Mouse (Mus musculus) lung, embryonic 16.5 days (tissue): Measurements from ENCODE around the gene Erbb4. TPM values are rescaled to one million over a fixed set of nuclear protein-coding genes. Genes with fewer than 3 reads are reported as not detected.

Experiments
- ATAC-seq: fragments of 200-750 bp; cut with Nextera tagmentation; 2 replicates; pipeline ENCODE4 v1.8.0; 2017; ENCODE audit warnings: low read depth, mild to moderate bottlenecking, moderate library complexity
- H3K27ac ChIP-seq: fragments of 300-500 bp; sonication (generic); 2 replicates; pipeline ENCODE4 v1.5.1; 2014; ENCODE audit warnings: mild to moderate bottlenecking, control low read depth, low read length
- H3K27me3 ChIP-seq: fragments of 300-500 bp; sonication (generic); 2 replicates; pipeline ENCODE4 v1.6.1; 2014; ENCODE audit warnings: low read depth, low read length, mixed read lengths; ENCODE audit not compliant: control insufficient read depth, insufficient read depth
- H3K36me3 ChIP-seq: fragments of 300-500 bp; sonication (generic); 2 replicates; pipeline ENCODE4 v1.6.1; 2014; ENCODE audit warnings: low read length; ENCODE audit not compliant: control insufficient read depth, insufficient read depth
- H3K4me1 ChIP-seq: fragments of 300-500 bp; sonication (generic); replicated peaks from 2 replicates; pipeline ENCODE4 v1.6.1; 2014; ENCODE audit warnings: low read length, mixed read lengths; ENCODE audit not compliant: control insufficient read depth, insufficient read depth
- H3K4me2 ChIP-seq: fragments of 300-500 bp; sonication (generic); 2 replicates; pipeline ENCODE4 v1.6.1; 2014; ENCODE audit warnings: low read depth, low read length, control low read depth
- H3K4me3 ChIP-seq: fragments of 300-500 bp; sonication (generic); 2 replicates; pipeline ENCODE4 v1.5.1; 2014; ENCODE audit warnings: mild to moderate bottlenecking, low read length, control low read depth
- H3K9ac ChIP-seq: fragments of 300-500 bp; sonication (generic); 2 replicates; pipeline ENCODE4 v1.6.1; 2014; ENCODE audit warnings: low read length, control low read depth
- H3K9me3 ChIP-seq: fragments of 300-500 bp; sonication (generic); 2 replicates; pipeline ENCODE4 v1.6.1; 2016; ENCODE audit warnings: low read length; ENCODE audit not compliant: control insufficient read depth
- WGBS: fragments of 180-500 bp; shearing (Covaris S2); extraction: QIAGEN DNeasy Blood & Tissue Kit; methylation state at CpG from one replicate; pipeline ENCODE4 v1.1.7; 2014; 5-methylcytosine and 5-hydroxymethylcytosine counted together
- polyA plus RNA-seq: library from polyadenylated mRNA; unstranded; fragments of >200 nt; fragmentation: Nextera tagmentation; extraction: Ambion mirVana; gene quantifications from 2 replicates; pipeline ENCODE4 v1.2.1, GENCODE M21; 2015

The Erbb4 gene
- polyA plus RNA-seq, 1 experiment from 2014 or later = 1.1 TPM

DNA sequence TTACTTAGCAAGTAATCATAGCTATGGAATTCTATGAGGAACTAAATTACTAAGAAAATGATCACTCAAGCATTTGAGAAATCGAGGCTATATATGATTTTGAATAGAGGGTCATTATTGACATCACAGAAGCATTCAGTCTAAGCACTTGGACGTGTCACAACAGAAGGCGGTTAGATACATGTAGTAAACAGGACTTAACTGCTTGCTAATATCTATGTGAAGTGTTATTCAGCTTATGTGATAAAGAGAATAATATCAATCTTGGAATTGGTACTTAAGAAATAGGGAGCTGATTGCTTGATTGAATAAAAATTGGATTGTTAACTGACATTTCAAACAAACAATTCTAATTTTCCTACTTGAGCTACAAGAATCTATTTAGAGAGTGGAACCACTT lies 190.0 kb downstream of the Erbb4 start:
- H3K27me3 ChIP-seq = no peaks in the 10 kb centered on the region
- no peak overlapping the region for H3K4me3 ChIP-seq
- no peak overlapping the region for H3K4me2 ChIP-seq
- H3K9ac ChIP-seq = no peak overlapping the region
- ATAC-seq = no peak
- H3K4me1 ChIP-seq = no peaks in the 10 kb centered on the region
- no peaks in the 10 kb centered on the region for H3K36me3 ChIP-seq
- no peak overlapping the region for H3K27ac ChIP-seq
- no peaks in the 10 kb centered on the region for H3K9me3 ChIP-seq
- 70% methylated on average over 3 of the region's 3 CpGs for WGBS

- Histone ChIP-seq H3K4me2 (no peak overlapping the region), H3K36me3 (no peaks in the 10 kb centered on the region), H3K9ac (no peak overlapping the region), H3K27me3 (no peaks in the 10 kb centered on the region), H3K4me1 (no peaks in the 10 kb centered on the region), H3K27ac (no peak overlapping the region), H3K9me3 (no peaks in the 10 kb centered on the region), H3K4me3 (no peak overlapping the region)
- ATAC-seq = no peak
- WGBS = 78% methylated on average over 2 of the region's 2 CpGs
Observed at GRCm38 (mm10) chr1:68892041-68892440, 215.8 kb downstream of the Erbb4 start.

- H3K27me3 ChIP-seq = no peaks in the 10 kb centered on the region
- no peak overlapping the region for H3K4me2 ChIP-seq
- no peak overlapping the region for H3K4me3 ChIP-seq
- no peaks in the 10 kb centered on the region for H3K9me3 ChIP-seq
- H3K27ac ChIP-seq = no peak overlapping the region
- no peaks in the 10 kb centered on the region for H3K36me3 ChIP-seq
- no peaks in the 10 kb centered on the region for H3K4me1 ChIP-seq
- ATAC-seq = no peak
- WGBS = 75% methylated on average over 3 of the region's 3 CpGs
- H3K9ac ChIP-seq = no peak overlapping the region
Observed at GRCm38 (mm10) chr1:68886823-68887222, 221.0 kb downstream of the Erbb4 start.

DNA sequence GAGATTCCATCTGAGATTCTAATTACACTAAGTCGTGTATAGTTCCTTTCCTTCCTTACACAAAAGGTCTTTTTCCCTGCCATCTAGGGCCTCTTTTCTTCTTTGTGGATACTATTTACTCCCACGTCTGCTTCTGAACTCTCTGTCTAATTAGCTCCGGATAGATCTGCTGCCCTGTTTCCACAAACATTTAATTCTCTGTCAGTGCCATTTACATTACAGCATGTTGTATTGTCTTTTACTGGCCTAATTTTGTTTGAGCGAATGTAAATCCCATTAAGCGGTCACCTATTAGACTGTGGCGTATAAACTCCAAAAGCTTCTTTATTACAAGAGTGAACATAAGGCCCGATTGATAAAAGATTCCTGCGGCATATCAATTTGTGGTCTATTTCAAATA lies 232.9 kb downstream of the Erbb4 start:
- Histone ChIP-seq H3K27me3 (no peaks in the 10 kb centered on the region), H3K27ac (no peak overlapping the region), H3K36me3 (no peaks in the 10 kb centered on the region), H3K9ac (no peak overlapping the region), H3K4me2 (no peak overlapping the region), H3K4me1 (no peaks in the 10 kb centered on the region), H3K9me3 (no peaks in the 10 kb centered on the region), H3K4me3 (no peak overlapping the region)
- 75% methylated on average over 8 of the region's 8 CpGs for WGBS
- no peak for ATAC-seq

- no peaks in the 10 kb centered on the region for H3K36me3 ChIP-seq
- WGBS = 82% methylated on average over 1 of the region's 1 CpGs
- H3K4me1 ChIP-seq = no peaks in the 10 kb centered on the region
Observed at GRCm38 (mm10) chr1:68873635-68874020, 234.2 kb downstream of the Erbb4 start.

GRCm38 (mm10) chr1:68872976-68873634 lies 234.8 kb downstream of the Erbb4 start:
- Histone ChIP-seq H3K36me3 (no peaks in the 10 kb centered on the region), H3K27ac (no peak overlapping the region), H3K9me3 (no peaks in the 10 kb centered on the region), H3K27me3 (no peaks in the 10 kb centered on the region), H3K4me3 (no peak overlapping the region), H3K4me2 (no peak overlapping the region), H3K9ac (no peak overlapping the region), H3K4me1 (no peaks in the 10 kb centered on the region)
- ATAC-seq = no peak
- WGBS = 73% methylated on average over 2 of the region's 2 CpGs

More at GRCm38 (mm10) chr1:68873635-68874020, 234.2 kb downstream of the Erbb4 start:
- no peak overlapping the region for H3K9ac ChIP-seq
- no peaks in the 10 kb centered on the region for H3K27me3 ChIP-seq
- no peak overlapping the region for H3K4me2 ChIP-seq
- no peaks in the 10 kb centered on the region for H3K9me3 ChIP-seq
- ATAC-seq = no peak
- no peak overlapping the region for H3K27ac ChIP-seq
- H3K4me3 ChIP-seq = no peak overlapping the region

- Histone ChIP-seq H3K27ac (no peak overlapping the region), H3K9ac (no peak overlapping the region), H3K27me3 (no peaks in the 10 kb centered on the region), H3K4me1 (no peaks in the 10 kb centered on the region), H3K36me3 (no peaks in the 10 kb centered on the region), H3K4me2 (no peak overlapping the region), H3K4me3 (no peak overlapping the region), H3K9me3 (no peaks in the 10 kb centered on the region)
- no peak for ATAC-seq
- WGBS = 81% methylated on average over 2 of the region's 2 CpGs
Observed at GRCm38 (mm10) chr1:68860341-68860740, 247.5 kb downstream of the Erbb4 start.

DNA sequence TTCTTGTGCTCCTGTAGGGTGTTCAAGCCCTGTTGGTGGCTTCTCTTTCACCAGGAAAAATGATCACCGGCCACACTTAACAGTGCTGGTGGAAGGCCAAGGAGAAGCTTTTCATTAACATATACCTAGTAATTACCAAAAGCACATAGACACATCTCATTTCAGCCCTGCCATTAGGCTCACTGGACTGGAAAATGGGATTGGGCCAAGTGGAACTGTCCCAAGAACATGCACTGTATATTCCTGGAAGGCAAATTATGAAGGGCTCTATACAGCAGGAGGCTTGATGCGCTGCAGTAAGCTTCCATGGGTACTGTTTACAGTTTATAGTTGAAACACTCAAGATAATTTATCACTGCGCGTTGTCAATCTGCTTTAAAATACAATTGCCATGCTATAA lies 248.4 kb downstream of the Erbb4 start:
- ATAC-seq = no peak

DNA sequence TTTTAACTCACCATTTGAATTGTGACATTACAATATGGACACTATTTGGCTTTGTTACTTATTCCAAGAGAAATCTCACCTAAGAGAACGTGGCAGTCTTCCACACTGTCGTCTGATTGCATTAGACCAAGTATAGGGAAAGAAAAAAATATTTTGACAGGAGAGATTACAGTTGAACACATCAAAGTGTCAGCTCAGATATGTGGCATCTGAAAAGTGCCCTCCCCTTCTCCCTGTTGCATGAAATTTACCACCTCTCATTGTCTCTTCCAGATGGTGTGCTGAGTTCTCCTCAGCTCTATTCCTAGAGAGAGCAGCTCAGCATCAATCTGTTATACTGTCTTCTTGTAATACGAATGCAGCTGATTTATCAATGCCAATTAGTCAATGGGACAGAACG lies 268.5 kb downstream of the Erbb4 start:
- H3K27me3 ChIP-seq = no peaks in the 10 kb centered on the region
- H3K4me3 ChIP-seq = no peak overlapping the region
- no peak overlapping the region for H3K27ac ChIP-seq
- H3K4me1 ChIP-seq = no peaks in the 10 kb centered on the region
- H3K9ac ChIP-seq = no peak overlapping the region
- no peak for ATAC-seq
- H3K9me3 ChIP-seq = no peaks in the 10 kb centered on the region
- no peak overlapping the region for H3K4me2 ChIP-seq
- no peaks in the 10 kb centered on the region for H3K36me3 ChIP-seq
- 40% methylated on average over 4 of the region's 4 CpGs for WGBS

More for the DNA sequence above, 248.4 kb downstream of the Erbb4 start:
- 87% methylated on average over 4 of the region's 4 CpGs for WGBS
- H3K27ac ChIP-seq = no peak overlapping the region
- no peaks in the 10 kb centered on the region for H3K9me3 ChIP-seq
- H3K4me1 ChIP-seq = no peaks in the 10 kb centered on the region
- no peaks in the 10 kb centered on the region for H3K36me3 ChIP-seq
- H3K9ac ChIP-seq = no peak overlapping the region
- H3K27me3 ChIP-seq = no peaks in the 10 kb centered on the region
- no peak overlapping the region for H3K4me2 ChIP-seq
- no peak overlapping the region for H3K4me3 ChIP-seq

DNA sequence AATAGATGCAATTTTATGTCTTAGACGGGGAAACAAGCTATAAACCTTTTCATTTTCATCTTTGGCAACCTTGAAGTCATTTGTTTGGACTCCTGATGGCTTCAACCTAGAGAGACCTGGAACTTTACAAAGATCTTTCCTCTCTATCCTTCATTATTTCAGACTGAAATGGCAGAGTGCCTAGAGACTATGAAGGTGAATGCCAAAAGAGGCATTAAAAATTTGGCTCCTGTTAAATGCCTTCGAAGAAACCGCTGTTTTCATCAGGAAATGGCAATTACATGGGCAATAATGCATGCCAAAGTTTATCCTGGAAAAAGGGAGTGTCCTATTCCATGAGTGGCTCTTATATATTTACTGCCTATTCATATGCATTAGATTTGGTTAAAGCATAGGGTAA lies 273.2 kb downstream of the Erbb4 start:
- no peaks in the 10 kb centered on the region for H3K9me3 ChIP-seq
- H3K27me3 ChIP-seq = no peaks in the 10 kb centered on the region
- no peak overlapping the region for H3K27ac ChIP-seq
- no peak overlapping the region for H3K4me3 ChIP-seq
- H3K9ac ChIP-seq = no peak overlapping the region
- H3K36me3 ChIP-seq = no peaks in the 10 kb centered on the region
- 76% methylated on average over 3 of the region's 3 CpGs for WGBS
- H3K4me1 ChIP-seq = no peaks in the 10 kb centered on the region
- no peak overlapping the region for H3K4me2 ChIP-seq
- no peak for ATAC-seq
